Mouse (Mus musculus): ENCODE measurements around the gene Dnase1l3. TPM values are rescaled to one million over a fixed set of nuclear protein-coding genes. Genes with fewer than 3 reads are reported as not detected.

Dnase1l3 gene
- polyA plus RNA-seq, 1 experiment from 2014 or later = not detected

Other genes with a start within 250 kb of the Dnase1l3 start
- gene Gm26661, start 203.0 kb downstream of the Dnase1l3 start, polyA plus RNA-seq (2016; fragmentation: Nextera tagmentation; extraction: Ambion mirVana) = not detected in 2 replicates
- gene Flnb, start 176.6 kb downstream of the Dnase1l3 start, polyA plus RNA-seq (2016; fragmentation: Nextera tagmentation; extraction: Ambion mirVana) = 13.8 and 17.0 TPM in 2 replicates
- gene Gm45521, start 37.3 kb downstream of the Dnase1l3 start, polyA plus RNA-seq (2016; fragmentation: Nextera tagmentation; extraction: Ambion mirVana) = 0.37 and 0.48 TPM in 2 replicates
- 14.7 and 16.6 TPM in 2 replicates for gene Abhd6, start 8.3 kb upstream of the Dnase1l3 start, polyA plus RNA-seq (2016; fragmentation: Nextera tagmentation; extraction: Ambion mirVana)
- gene Rpp14, start 85.8 kb upstream of the Dnase1l3 start, polyA plus RNA-seq (2016; fragmentation: Nextera tagmentation; extraction: Ambion mirVana) = 57.5 and 60.1 TPM in 2 replicates
- 14.7 and 17.8 TPM in 2 replicates for gene Pxk, start 103.6 kb upstream of the Dnase1l3 start, polyA plus RNA-seq (2016; fragmentation: Nextera tagmentation; extraction: Ambion mirVana)
- 214 and 225 TPM in 2 replicates for gene Pdhb, start 178.5 kb upstream of the Dnase1l3 start, polyA plus RNA-seq (2016; fragmentation: Nextera tagmentation; extraction: Ambion mirVana)
- gene Kctd6, start 219.6 kb upstream of the Dnase1l3 start, polyA plus RNA-seq (2016; fragmentation: Nextera tagmentation; extraction: Ambion mirVana) = 2.4 and 2.6 TPM in 2 replicates

Measured in midbrain, embryonic 10.5 days (tissue).